Mouse (Mus musculus): Measurements from ENCODE around the gene Il11ra2.
"Not testable (repeated sequence)": the region's sequence is repeated elsewhere in the genome, so short reads cannot be mapped to it uniquely, and the experiment has no call there.

DNA sequence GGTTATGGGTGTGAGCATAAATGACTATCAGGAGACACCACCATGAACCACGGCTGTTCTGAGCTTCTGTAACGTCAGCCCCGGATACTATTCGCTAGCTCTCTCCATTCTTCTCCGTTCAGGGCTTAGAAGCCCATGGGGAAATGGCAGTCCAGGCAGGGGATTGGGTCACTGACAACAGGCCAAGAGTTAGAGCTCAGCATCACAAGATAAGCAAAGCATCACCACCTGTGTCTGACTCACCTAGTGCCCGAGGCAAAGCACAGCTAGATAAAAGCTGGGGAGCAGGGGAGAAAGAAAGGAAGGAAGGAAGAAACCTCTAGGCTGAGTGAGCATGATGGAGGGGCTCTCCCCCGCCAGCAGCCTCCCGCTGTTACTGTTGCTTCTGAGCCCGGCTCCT is 6.7 kb downstream of the Il11ra2 start, which contains the start of gene Ccl27b:
- TF ChIP-seq CTCF (IDR thresholded peaks at IDR 0.05; ENCODE audit: borderline replicate concordance, control insufficient read depth, extremely low read depth, insufficient read depth, low read length, poor library complexity); POLR2A (IDR thresholded peaks at IDR 0.05; ENCODE audit: control insufficient read depth, extremely low read depth, insufficient read depth, low read length, poor library complexity): not testable (repeated sequence)
